Mouse (Mus musculus) adrenal gland (tissue): ENCODE measurements at regions not wholly inside any gene's neighbourhood (a gene's known extent, or its start where the extent isn't known, plus 50 kb on each side); places are given as distances from the start of the nearest gene placed in this dataset.

Experiments
- intact Hi-C: fragments of 180-260 bp; cut with DNase I; formaldehyde crosslinking; loops from one replicate; pipeline ENCODE4 v1.15.1; 2025

DNA sequence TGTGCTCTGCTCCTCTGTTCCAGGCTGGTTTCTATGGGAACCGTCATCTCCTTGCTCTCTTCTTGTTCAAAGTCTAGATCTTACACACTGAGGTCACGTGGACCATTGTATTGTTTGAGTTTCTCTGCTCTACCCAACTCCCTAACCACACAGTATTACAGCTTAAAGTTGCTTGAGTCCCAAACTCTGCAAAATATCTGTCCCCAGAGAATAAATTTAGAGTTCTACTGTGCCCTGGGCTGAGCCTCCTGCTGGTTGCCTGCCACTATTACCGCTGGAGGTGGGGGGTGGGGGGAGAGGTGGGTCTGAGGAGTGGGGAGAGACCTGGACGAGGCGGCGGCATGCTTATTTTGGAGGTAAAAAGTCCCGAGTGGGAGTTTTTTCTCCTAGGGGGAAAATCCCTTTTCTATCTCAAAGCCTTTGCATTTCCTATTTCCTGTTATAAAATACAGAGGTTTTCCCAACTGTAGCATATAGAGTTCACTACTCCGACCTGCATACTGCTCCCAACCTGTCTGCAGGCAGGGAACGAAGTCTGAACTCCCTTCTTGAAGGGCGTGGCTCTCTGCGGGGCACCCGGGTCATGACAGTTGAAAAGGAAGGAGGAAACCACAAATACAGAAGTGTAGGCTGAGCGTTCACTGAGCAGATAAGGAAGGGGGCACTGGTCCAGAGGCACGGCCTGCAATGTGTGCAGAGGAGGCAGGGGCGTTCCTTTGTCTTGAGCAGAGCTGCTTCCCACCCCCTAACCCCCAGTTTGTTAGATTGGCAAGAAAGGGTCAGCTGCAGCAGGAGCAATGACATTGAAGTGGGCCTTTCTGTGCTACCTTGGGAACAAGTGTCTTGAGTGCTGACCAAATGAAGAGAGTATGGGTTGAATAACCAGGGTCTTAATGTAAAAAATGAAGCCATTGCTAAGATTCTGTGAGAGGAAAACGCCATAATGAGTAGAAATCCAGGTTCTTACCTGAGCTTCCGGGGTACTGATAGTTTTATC, 188.7 kb downstream of the Akap7 start:
- intact Hi-C loops, result no loop called here

DNA sequence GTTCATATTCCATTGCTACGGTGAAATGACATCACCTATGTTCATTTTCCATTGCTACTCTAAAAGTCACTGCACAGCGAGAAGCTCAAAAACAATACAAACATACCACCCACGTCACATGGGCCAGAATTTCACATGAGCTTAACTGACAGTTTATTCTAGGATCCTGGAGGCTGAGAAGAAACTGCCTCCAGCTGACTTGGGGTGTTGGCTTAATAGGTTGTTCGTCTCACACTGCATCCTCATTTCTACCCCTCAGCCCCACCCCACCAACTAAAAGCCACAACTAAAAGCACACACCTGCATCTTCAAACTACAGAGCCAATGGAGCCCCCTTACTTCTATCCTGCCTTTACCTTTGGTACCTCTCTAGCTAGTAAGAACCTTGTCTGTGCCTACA, 187.0 kb upstream of the Arg1 start:
- intact Hi-C loops, result no loop called here

DNA sequence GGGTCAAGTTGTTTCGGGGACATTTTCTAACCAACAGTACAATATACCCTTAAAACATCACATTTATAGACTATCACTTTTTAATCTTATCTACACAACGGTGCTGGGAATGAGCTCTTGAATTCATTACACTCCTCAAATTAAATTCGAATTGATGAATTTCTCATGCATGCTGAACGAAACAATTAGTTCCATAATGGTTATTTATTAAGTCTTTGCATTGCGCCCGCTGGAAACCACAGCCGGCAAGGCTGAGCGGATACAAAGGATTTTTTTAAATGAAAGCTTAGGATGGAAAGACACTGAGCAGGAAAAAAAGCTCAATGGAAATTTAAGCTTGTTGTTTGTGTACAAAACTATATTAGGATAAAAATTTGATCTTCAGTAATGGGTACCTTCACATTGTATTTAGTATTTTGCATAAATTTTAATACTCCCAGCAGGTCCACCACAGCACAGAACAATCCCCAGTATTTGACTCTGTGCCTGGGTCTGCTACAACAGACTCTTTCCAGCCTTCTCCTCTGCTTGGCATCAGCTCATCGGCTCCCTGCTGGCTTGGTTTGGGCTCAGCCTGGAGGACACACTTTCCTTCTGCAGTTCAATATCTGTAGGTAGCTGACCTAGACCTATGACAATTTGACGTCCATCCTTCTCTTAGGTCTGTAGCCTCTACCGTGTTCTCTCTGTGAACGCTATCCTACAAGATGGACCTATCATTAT, 185.3 kb upstream of the Arg1 start:
- intact Hi-C loops, result no loop called here

DNA sequence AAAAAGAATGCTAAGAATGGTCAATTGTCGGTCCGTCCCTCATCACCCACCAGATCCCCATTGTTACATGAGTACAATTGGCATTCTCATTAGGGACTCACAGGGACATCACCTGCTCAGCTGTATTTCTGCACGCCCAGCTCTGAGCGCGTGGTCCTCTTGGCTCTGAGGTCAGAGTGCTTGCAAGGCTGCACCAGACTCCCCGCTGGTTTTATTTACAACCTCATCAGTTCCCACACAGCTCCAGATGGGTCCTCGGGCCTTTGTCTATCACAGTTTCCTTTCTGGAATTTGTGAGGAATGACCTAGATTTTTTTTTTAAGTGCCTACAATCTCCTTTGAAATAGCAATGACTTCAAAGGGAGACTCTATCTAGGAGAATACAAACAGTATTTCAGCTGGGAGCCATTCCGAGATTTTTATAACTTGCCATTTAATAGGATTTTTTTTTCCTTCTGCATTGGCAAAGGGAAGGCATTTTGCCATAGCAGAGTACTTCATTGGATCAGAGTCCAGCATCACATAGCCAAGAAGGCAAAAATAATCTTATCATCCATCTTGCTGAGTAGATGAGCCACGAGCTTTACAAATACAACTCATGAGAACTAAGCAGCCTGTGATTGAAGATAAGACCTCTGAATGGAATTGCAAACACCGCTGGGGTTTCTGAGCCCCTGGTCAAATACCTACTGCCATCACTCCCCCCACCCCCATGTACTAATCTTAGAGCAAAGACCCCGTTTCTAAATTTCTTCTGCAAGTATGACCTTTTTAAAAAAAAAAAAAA, 184.5 kb upstream of the Arg1 start:
- intact Hi-C loops, result no loop called here

DNA sequence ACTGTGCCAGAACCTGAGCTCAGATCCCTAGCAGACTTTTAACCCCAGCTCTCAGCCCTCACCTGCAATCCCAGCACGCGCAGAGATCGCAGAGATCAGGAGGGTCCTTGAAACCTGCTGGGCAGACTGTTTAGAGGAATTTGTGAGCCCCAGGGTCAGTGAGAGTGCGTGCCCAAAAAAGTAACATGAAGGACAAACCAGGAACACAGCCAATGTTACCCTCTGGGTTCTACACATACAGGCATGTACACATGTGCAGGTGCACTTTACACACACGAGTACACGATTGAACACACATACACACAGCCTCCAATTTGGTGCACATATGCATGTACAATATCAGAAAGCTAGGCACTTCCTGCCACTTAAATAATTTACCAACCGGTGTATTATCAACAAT, 183.9 kb upstream of the Arg1 start:
- intact Hi-C loops, result no loop called here

DNA sequence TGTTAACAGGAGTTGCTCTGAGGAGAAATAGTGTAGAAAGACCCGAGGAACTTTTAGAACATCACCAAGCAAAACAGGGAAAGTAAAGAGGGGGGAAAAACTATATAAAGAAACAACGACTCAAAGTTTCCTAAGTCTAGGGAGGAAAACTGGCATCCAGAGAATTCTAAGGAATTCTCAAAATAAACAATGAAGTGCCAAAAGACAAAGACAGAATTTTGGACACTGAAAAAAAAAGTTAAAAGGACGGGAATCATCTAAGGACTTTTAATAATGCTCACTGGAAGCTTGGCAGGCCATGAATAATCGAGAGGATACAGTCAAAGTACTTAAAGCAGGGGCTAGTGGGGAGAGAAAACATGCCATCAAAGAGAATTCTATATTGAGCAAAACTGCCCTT, 170.8 kb upstream of the Arg1 start:
- intact Hi-C loops, result no loop called here

DNA sequence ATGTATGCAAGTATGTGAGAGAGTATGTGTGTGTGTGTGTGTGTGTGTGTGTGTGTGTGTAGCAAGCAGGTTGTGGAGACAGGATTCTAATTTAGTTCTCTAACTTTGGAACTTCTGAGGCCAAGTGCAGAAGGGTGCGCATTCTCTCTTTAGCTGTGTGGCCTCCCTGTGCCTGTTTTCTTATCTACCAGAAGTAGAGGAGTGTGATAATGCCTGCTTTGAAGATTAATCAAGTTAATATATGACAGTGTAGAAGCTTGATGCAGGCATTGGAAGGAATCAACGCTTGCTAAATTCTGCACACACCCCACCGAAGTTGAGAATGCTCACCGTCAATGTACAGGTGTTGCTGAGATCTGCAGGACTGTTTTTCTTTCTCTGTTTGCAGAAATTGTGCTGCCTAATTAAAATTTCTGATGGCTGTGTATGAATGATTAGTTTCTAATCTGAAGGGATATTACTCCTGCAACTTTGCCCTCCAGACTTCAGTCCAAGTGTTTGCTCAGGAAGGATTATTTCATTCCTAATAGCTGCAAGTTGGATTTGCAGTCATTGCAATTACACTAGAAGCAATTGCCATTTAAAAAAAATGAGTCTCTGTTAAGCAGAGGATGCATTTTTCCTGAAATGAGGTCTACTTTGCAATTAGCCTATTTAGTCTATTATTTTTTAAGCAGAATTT, 162.6 kb upstream of the Arg1 start:
- intact Hi-C loops, result no loop called here

DNA sequence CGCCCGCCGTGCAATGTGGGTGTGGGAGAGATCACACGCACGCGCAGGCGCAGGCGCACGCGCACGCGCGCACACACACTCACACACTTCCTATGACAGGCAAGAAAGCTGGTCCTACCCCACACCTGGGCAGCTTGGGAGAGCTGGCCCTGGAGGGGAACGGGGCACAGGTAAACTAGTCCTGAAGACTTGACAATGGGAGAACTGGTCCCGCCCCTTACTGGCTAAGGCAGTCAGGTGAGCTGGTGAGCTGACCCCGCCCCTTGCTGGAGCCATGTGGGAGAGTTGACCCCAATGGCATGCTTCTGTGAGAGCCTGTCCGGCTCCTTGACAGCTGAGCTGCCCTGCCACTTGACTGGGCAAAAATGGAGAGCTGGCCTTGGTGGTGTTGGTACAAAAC, 159.5 kb upstream of the Arg1 start:
- intact Hi-C loops, result no loop called here

DNA sequence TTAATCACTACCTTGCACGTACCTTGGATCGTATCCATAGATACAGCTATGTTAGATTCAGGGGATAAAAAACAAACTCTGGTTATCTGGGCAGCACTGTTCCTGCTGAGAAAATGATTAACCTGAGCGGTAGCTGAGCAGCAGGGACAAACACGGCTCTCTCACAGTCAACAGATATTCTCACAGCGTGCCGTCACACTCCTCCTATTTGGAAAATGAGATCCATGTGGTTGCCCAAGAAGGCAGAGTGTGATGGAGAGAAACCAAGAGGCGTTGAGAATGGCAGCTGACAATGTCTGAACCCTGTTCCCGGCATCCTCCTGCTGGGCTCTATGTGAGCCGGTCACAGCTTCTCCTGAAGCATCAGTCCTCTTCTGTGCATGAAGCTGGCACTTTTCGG, 155.6 kb upstream of the Arg1 start:
- intact Hi-C loops, result no loop called here

DNA sequence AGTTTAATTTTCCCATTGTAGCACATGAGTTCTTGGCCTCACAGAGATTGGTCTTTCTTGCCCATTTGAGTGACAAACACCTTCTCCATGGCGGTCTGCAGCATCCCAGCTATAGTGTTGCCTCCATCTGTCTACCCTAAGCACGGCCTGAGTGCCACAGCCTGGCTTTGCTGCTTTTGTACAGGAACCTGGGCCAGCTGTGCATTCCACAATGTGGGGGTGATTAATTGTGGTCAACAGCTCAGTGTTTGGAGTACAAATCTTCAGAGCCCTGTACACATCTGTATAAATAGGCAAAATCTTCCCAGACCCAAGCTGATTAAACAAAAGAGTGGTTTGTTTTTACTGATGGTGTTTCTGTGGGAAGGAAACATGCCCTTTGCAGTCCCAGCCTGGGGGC, 145.3 kb upstream of the Arg1 start:
- intact Hi-C loops, result no loop called here

DNA sequence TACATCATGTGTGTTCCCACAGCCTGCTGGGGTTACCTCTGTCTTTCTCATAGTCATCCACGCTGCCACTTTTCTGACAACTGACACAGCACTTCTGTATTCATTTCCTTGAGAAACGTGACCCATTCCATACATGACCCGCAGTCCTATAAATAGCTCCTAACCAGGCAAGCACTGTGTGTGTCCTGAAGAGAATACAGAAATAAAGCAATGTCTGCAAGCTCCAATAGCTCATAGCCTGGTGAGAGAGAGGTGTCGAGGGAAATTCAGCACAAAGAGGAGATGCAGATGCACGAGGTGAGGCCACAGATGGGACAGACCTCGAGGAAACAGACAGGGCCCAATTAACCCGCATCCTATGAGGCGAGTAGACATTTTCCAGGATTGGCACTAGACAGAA, 141.0 kb upstream of the Arg1 start:
- intact Hi-C loops, result no loop called here

DNA sequence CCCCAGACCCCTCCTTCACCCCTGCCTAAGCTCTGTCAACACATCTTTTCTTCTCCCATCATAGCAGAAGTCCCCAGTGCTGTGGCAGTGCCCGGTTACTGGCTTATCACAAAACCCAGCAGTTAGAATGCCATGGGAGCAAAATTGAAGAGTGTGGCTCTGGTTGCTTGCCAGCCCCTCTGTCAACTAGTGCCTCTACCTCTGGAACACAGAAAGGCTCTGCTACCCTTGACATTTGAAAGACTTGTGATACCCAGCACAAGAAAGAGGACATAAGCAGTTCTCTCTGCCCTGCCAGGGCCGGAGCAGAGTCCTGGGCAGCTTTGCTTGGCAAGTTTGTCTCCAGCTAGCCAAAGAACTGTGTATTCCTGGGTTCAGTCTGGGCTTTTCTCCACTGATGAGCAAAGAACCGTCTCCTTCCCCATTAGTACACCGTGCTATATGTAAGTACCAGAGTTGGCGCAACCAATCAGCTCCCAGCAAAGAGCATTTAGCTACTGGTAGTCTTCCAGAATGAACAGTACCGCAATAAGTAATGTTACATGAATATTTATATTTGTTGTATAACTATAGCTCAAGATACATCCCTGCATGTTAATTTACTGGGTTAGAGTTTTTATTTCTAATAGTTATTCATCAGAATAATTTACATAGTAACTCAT, 137.5 kb upstream of the Arg1 start:
- intact Hi-C loops, result no loop called here

DNA sequence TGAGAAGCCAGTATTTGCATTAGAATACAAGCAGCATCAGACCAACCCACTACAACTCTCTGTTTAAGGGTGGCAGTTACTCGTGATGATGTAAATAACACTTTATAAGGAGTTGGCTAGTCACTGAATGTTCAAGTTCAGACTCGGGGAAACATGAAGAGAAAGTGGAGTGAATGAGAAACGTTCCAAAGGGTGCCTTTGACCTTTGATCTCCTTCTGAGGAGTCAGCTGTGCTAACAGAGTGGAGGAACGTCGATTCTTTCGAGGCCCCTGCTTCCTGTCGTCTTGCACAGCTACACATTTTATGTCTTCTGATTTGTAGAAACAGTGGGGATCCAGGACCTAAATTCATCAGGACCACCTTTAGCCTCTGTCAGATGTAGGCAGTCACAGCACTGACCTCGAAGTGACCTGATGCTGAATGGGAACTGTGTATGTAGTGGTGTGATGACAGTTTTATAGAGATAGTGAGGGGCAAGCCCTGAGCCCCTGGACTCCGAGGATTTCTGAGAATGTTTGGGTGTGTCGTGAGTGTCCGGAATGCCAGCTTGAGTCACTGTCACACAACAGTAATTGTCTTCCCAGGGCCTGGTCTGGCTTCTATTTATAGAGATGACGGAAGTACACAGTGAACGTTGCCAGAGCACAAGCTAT, 134.2 kb upstream of the Arg1 start:
- intact Hi-C loops, result no loop called here

DNA sequence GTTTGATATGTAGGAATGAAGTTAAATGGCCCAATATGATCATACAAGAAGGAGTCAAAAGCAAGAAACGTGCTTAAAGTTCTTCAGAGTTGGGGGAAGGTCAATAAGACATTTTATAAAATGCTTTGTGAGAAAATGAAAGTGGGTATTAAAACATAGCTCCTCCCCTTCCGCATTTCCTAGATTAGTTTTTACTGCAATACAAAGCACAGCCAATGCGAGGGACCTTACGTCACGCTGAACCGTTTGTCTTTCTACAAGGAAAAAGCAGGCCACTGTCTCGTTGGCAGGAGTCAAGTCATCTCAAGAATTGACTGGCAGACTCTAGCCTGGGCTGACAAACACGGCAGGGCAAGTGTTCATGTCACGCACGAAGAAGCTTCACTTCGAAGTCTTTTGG, 131.4 kb upstream of the Arg1 start:
- intact Hi-C loops, result no loop called here

DNA sequence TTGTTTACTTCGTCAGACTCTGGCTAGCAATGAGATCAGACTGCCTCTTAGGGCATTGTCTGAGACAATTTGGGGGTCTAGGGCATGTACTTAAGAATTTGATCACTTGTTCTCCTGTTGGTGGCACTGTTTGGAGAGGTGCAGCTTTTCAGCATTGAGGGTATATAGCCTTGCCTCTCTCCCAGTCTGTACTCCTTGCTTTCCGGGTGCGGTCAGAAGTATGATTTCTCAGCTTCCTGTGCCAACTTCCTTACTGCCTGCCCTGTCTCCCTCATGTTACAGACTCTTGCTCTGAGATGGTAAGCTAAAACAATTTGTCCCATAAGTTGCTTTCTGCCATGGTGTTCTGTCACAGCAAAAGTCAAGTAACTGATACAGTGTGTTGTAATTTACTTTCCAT, 124.7 kb upstream of the Arg1 start:
- intact Hi-C loops, result no loop called here

DNA sequence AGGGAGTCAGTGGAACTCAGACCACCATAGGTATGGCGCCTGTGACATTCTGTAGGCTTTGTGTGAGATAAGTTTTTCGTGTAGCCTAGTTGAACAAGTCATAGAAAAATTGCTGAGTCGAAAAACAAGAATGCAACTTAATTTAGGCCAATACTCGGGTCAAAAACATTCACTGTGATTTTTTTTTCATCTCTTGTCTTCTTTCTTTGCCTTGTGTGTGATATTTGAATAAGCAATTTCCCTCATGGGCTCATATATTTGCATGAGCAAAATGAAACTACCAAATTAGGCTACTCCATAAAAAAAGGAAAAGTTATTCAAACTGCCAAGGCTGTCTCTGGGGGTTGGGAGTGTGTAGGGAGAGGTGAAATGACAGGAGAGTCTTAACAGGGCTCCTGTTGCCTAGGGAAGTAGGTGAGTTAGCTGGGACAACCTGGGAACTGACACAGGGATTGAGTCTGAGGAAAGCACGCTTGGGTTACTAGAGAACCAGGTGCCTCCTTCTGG, 124.1 kb upstream of the Arg1 start:
- intact Hi-C loops, result no loop called here

DNA sequence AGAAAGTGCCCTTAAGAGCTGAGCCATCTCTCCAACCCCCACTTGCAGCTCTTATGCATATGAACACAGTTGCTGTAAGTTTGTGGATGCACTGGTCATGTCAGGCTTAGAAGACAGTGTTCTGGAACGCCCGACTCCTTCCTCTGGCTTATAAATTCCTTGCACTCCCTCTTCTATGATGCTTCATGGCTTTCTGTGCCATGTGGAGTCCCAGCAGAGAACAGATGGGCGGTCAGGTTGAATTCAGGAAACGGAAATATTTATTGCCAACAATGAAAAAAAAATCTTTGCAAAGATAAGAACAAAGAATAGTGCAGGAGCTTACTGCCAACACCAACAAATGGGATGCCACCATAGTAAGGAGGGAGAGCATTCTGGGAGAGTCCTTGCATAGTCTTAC, 113.9 kb upstream of the Arg1 start:
- intact Hi-C loops, result no loop called here

DNA sequence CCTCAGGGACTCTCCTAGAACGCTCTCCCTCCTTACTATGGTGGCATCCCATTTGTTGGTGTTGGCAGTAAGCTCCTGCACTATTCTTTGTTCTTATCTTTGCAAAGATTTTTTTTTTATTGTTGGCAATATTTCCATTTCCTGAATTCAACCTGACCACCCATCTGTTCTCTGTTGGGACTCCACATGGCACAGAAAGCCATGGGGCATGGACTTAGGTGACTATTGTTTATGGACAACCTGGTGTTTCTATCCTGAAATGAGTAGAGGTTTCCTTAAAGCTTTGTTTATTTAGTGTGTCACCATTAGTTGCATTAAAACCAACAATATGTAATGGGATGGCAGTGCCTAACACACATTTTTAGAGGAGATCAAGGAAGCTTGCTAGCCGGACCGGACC, 112.6 kb upstream of the Arg1 start:
- intact Hi-C loops, result loop anchor here (10.0 kb wide), 1 partner anchor 175 kb away; no protein-coding TSS in a partner anchor

DNA sequence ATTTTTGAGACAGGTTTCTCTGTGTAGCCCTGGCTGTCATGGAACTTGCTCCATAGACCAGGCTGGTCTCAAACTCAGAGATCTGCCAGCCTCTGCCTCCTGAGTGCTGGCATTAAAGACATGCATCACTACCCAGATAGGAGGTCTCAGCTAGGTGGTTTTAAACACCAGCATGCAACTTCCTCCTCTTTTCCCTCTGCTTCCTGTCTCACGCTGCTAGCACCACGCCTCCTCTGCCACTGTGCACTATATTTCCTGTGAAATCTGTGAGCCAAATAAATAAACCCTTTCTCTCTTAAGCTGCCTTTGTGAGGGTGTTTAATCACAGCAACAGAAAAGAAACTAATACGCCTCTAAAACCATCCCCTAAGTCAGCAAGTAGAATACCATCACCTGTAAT, 109.6 kb upstream of the Arg1 start:
- intact Hi-C loops, result loop anchor here (10.0 kb wide), 1 partner anchor 178 kb away; no protein-coding TSS in a partner anchor

DNA sequence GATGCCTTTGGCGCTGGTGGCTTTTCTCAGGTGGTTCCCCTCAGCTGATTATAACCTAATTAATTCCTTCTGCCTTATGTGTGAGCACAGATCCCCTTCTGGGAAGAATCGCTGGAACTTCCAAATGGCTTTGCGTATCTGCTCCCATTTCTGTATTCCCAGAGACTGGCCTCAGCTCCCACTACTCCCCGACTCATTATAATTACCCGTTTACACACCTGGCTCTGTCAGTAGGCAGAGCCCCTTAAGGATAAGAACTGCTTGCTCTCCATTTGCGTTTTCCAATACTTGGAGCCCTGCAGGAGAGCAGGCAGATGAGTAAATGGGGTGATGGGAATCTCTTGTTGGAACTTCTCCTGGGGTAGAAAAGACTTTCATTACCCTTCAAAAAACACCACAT, 108.1 kb upstream of the Arg1 start:
- intact Hi-C loops, result loop anchor here (10.0 kb wide), 1 partner anchor 179 kb away; no protein-coding TSS in a partner anchor
